Mouse (Mus musculus) limb, embryonic 14.5 days (tissue): Measurements from ENCODE around the gene Pigv. TPM values are rescaled to one million over a fixed set of nuclear protein-coding genes. Genes with fewer than 3 reads are reported as not detected.

Experiments used
- ATAC-seq: fragments of 200-750 bp; cut with Nextera tagmentation; 2 replicates; pipeline ENCODE4 v1.8.0; 2017; ENCODE audit warnings: low read depth, moderate number of reproducible peaks, moderate TSS enrichment; ENCODE audit not compliant: low FRiP score
- DNase-seq: peaks from one replicate; pipeline ENCODE4 v3.0.0-alpha.2; 2015; ENCODE audit warnings: low spot score
- H3K27ac ChIP-seq: fragments of 300-500 bp; sonication (generic); replicated peaks from 2 replicates; pipeline ENCODE4 v1.5.1; 2014; ENCODE audit warnings: low read depth, mild to moderate bottlenecking, low read length, moderate library complexity, mixed read lengths
- H3K27me3 ChIP-seq: fragments of 300-500 bp; sonication (generic); 2 replicates; pipeline ENCODE4 v1.6.1; 2014; ENCODE audit warnings: low read length, mixed read lengths; ENCODE audit not compliant: control insufficient read depth, insufficient read depth
- H3K36me3 ChIP-seq: fragments of 300-500 bp; sonication (generic); 2 replicates; pipeline ENCODE4 v1.6.1; 2014; ENCODE audit warnings: mild to moderate bottlenecking, low read length, moderate library complexity, mixed read lengths; ENCODE audit not compliant: control insufficient read depth, insufficient read depth
- H3K4me1 ChIP-seq: fragments of 300-500 bp; sonication (generic); 2 replicates; pipeline ENCODE4 v1.6.1; 2014; ENCODE audit warnings: antibody characterized with exemption, low read length, mixed read lengths; ENCODE audit not compliant: control insufficient read depth, insufficient read depth
- H3K4me2 ChIP-seq: fragments of 300-500 bp; sonication (generic); replicated peaks from 2 replicates; pipeline ENCODE4 v1.6.1; 2014; ENCODE audit warnings: low read depth, mild to moderate bottlenecking, low read length, moderate library complexity; ENCODE audit not compliant: severe bottlenecking
- H3K4me3 ChIP-seq: fragments of 300-500 bp; sonication (generic); replicated peaks from 2 replicates; pipeline ENCODE4 v1.5.1; 2014; ENCODE audit warnings: low read length
- H3K9ac ChIP-seq: fragments of 300-500 bp; sonication (generic); 2 replicates; pipeline ENCODE4 v1.6.1; 2014; ENCODE audit warnings: mild to moderate bottlenecking, low read depth, low read length, moderate library complexity; ENCODE audit not compliant: severe bottlenecking
- H3K9me3 ChIP-seq: fragments of 300-500 bp; sonication (generic); 2 replicates; pipeline ENCODE4 v1.6.1; 2016; ENCODE audit warnings: low read length; ENCODE audit not compliant: control insufficient read depth
- POLR2A ChIP-seq: fragments of 200-500 bp; IDR thresholded peaks from 2 replicates; pipeline ENCODE4 v1.8.0; 2012; ENCODE audit warnings: inconsistent platforms, mild to moderate bottlenecking, moderate library complexity, borderline replicate concordance; ENCODE audit not compliant: insufficient read depth, insufficient read length; ENCODE audit errors: extremely low read depth
- WGBS: fragments of 180-500 bp; shearing (Covaris S2); extraction: QIAGEN DNeasy Blood & Tissue Kit; methylation state at CpG from one replicate; pipeline ENCODE4 v1.1.7; 2014; 5-methylcytosine and 5-hydroxymethylcytosine counted together
- polyA plus RNA-seq, 2 experiments: library from polyadenylated mRNA; depleted of rRNA in 1 of 2; stranded (reverse) in 1 of 2; unstranded in 1 of 2; fragments of >200 nt; fragmentation: Nextera tagmentation in 1 of 2; extraction: Ambion mirVana in 1 of 2; gene quantifications; 2 replicates each; pipeline versions ENCODE4 v1.2.1 to v1.2.3; 2012 to 2014

Pigv gene
- polyA plus RNA-seq, 2 experiments = 10.9 to 12.2 TPM

DNA sequence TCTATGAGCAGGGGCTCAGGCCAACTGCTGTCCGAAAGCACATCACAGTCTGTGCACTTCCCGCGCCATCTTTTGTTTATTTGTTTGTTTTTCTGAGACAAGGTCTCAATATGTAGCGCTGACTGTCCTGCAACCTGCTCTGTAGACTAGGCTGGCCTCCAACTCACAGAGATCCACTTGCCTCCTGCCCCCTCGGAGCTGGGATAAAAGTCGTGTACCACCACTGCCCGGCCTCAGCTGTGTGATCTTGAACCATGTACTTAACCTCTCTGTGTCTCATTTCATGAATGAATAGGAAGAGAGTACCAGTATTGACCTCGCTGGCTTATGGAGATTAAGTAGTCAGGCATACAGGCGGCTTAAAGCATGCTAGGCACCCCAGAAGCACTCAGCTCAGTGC is 45.8 kb downstream of the Pigv start:
- no peaks in the 10 kb centered on the region for H3K27me3 ChIP-seq
- H3K9me3 ChIP-seq = no peaks in the 10 kb centered on the region
- no peak overlapping the region for H3K27ac ChIP-seq
- 93% methylated on average over 9 of the region's 9 CpGs for WGBS
- H3K4me2 ChIP-seq = no peak overlapping the region
- H3K36me3 ChIP-seq = peaks cover 40% of the 10 kb centered on the region
- peaks cover 4% of the 10 kb centered on the region for H3K4me1 ChIP-seq
- ATAC-seq (no peak), DNase-seq (no peak)
- TF ChIP-seq POLR2A = no peak
- H3K9ac ChIP-seq = no peak overlapping the region
- no peak overlapping the region for H3K4me3 ChIP-seq

DNA sequence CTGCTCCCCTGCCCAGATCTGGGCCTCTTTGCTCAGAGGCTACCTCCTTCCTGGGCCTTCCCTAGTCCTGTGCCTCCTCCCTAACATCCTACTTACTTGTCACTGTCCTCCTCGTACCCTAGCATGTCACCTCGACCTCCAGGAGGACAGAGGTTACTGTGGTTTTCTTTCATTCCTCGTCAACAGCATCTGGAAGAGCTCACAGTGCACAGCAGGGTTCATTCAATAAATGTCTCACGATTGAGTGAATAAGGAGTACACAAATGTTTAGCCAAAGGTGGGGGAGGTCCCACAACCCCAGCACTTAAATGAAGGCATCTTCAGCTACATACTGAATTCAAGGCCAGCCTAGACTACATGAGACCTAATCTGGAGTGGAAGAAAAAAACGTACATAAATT is 46.2 kb downstream of the Pigv start:
- no peak overlapping the region for H3K4me3 ChIP-seq
- 43% methylated on average over 5 of the region's 5 CpGs for WGBS
- H3K4me2 ChIP-seq = no peak overlapping the region
- H3K36me3 ChIP-seq = peaks cover 42% of the 10 kb centered on the region
- H3K9me3 ChIP-seq = no peaks in the 10 kb centered on the region
- no peak overlapping the region for H3K27ac ChIP-seq
- ATAC-seq (no peak), DNase-seq (no peak)
- 0 out of 2 replicates have a peak, but pooled peaks cover under 1% of the 10 kb centered on the region for H3K4me1 ChIP-seq
- H3K27me3 ChIP-seq = no peaks in the 10 kb centered on the region
- no peak for TF ChIP-seq POLR2A
- no peak overlapping the region for H3K9ac ChIP-seq

DNA sequence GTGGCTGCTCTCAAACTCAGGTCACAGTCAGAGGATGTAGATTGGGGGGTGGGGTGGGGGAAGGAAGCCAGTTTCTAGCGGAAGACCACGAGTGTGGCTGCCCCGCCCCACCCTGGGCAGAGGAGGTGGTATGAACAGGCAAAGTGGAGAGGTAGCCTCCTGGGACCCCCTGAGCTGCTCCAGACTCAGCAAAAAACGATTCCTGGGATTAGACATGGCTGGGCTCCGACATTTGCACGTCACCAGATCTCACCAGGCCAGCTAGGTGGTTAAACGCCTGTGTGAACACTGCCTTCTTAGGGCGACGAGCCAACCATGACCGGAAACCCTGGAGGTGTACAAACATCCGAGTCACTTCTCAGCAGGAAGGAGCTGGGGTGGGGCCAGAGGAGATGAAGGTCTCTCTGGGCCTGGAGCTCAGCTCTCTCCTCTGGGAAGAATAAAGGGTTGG is 46.8 kb downstream of the Pigv start:
- H3K27ac ChIP-seq = no peak overlapping the region
- ATAC-seq = no peak
- DNase-seq = no peak
- no peak for TF ChIP-seq POLR2A
- no peaks in the 10 kb centered on the region for H3K27me3 ChIP-seq
- no peak overlapping the region for H3K4me2 ChIP-seq
- no peak overlapping the region for H3K4me3 ChIP-seq
- 68% methylated on average over 11 of the region's 11 CpGs for WGBS
- peaks cover 46% of the 10 kb centered on the region for H3K36me3 ChIP-seq
- no peaks in the 10 kb centered on the region for H3K4me1 ChIP-seq
- H3K9ac ChIP-seq = no peak overlapping the region
- no peaks in the 10 kb centered on the region for H3K9me3 ChIP-seq

DNA sequence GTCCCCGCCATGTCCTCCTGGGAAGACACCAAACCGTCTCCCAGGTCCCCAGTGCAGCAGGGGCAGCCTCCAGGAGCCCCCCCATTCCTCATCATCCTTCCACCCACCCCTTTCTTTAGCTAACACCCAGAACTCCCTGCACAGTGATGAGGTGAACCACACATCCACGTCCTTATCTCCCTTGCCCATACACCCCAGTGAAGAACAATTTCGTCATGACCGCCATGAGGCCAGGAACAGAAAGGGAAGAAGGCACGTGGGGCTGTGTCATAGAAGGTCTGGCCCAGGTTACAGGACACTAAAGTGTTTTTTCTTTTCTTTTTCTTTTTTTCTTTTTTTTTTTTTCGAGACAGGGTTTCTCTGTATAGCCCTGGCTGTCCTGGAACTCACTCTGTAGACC is 47.6 kb downstream of the Pigv start:
- Histone ChIP-seq H3K4me3 (no peak overlapping the region), H3K9ac (no peak overlapping the region), H3K9me3 (no peaks in the 10 kb centered on the region), H3K4me1 (no peaks in the 10 kb centered on the region), H3K27me3 (no peaks in the 10 kb centered on the region), H3K4me2 (no peak overlapping the region), H3K36me3 (peaks cover 51% of the 10 kb centered on the region), H3K27ac (no peak overlapping the region)
- WGBS = 93% methylated on average over 7 of the region's 7 CpGs
- no peak for ATAC-seq
- TF ChIP-seq POLR2A = no peak
- DNase-seq = no peak

DNA sequence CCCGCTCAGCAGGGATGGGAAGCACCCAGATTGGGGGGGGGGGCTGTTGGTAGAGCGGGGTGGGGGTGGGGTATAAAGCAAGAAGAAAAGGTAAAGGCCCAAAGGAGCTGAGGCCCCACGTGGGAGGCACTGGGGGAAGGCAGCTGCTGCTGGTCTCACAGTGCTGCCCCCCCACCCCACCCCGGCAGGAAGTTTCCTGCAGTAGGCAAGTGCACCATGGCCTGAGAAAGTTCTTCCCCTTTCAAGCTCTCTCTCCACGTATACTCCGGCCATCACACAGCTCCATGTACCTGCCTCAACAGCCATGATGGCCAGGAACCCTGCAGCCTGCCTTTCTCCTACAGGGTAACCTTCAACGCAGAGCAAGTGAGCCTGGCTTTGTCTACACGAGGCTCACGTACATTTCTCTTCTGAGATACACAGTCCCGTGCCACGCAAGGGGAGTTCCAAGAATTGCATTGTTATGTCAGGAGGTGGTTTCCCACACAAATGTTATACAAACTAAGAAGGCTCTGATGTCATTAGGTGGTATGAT is 50.2 kb downstream of the Pigv start:
- no peaks in the 10 kb centered on the region for H3K4me1 ChIP-seq
- no peak for TF ChIP-seq POLR2A
- WGBS = 81% methylated on average over 10 of the region's 11 CpGs
- no peak overlapping the region for H3K4me3 ChIP-seq
- ATAC-seq (no peak), DNase-seq (no peak)
- H3K9ac ChIP-seq = no peak overlapping the region
- no peak overlapping the region for H3K4me2 ChIP-seq
- no peaks in the 10 kb centered on the region for H3K27me3 ChIP-seq
- no peak overlapping the region for H3K27ac ChIP-seq
- no peaks in the 10 kb centered on the region for H3K9me3 ChIP-seq
- peaks cover 63% of the 10 kb centered on the region for H3K36me3 ChIP-seq

DNA sequence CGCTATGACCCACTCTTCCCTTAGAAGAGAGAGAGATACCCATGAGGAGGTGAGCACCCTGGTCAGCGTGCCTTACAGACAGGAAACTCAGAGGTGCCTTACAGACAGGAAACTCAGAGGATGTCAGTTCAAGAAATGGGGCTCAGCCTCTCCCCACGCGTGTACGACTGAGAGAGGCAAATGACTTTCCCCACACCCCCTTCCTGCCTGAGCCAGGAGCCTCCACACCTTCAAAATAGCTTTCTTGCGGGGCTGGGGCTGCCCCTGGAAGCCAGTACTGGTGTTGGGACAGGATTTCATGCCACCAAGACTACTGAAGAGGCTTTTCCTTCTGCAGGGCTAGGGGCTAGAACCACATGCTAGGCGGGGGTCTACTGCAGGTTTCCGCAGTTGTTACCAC is 51.8 kb downstream of the Pigv start:
- no peak for TF ChIP-seq POLR2A
- H3K27ac ChIP-seq = no peak overlapping the region
- H3K4me1 ChIP-seq = no peaks in the 10 kb centered on the region
- peaks cover 50% of the 10 kb centered on the region for H3K36me3 ChIP-seq
- DNase-seq = no peak
- no peaks in the 10 kb centered on the region for H3K27me3 ChIP-seq
- no peak overlapping the region for H3K9ac ChIP-seq
- 90% methylated on average over 8 of the region's 8 CpGs for WGBS
- ATAC-seq = no peak
- H3K9me3 ChIP-seq = no peaks in the 10 kb centered on the region
- H3K4me2 ChIP-seq = no peak overlapping the region
- H3K4me3 ChIP-seq = no peak overlapping the region
